Mouse (Mus musculus): ENCODE measurements at regions not wholly inside any gene's neighbourhood (a gene's known extent, or its start where the extent isn't known, plus 50 kb on each side); places are given as distances from the start of the nearest gene placed in this dataset.

DNA sequence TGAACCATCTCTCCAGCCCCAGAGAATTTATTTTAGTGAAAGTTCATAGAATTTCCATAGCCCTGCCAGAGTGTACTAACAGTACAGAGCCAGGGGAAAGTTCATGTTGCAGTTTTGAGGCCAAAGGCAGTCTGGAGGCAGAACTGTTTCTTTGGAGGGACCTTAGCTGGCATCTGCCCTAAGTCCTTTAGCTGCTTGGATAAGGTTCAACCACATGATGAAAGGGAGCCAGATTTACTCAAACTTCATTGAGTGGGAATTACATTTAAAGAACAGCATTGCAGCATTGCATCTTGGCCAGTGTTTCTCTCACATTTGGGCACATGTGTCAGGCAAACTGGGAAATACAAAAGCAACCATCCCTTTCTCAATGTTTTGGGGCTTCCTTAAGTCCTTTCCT, 584.3 kb upstream of the Lcorl start:
- TF ChIP-seq ZNF384 (IDR thresholded peaks at IDR 0.05; ENCODE audit: low read depth, low read length) (no peak), CHD2 (IDR thresholded peaks at IDR 0.05; ENCODE audit: low read depth, low read length) (no peak), ZC3H11A (IDR thresholded peaks at IDR 0.05; ENCODE audit: borderline replicate concordance, low read depth, low read length) (no peak), HCFC1 (IDR thresholded peaks at IDR 0.05; ENCODE audit: borderline replicate concordance, insufficient read depth, low read length) (no peak)

Data from ES-E14 (cell line).